Mouse (Mus musculus) frontal cortex, postnatal 36 days (tissue): ENCODE results near the gene Ubr2.

Experiments used
- DNase-seq, 2 experiments: peaks; one replicate each; pipeline ENCODE4 v3.0.0; 2022; ENCODE audit warnings: low spot score in 2 of 2

Ubr2 gene

DNA sequence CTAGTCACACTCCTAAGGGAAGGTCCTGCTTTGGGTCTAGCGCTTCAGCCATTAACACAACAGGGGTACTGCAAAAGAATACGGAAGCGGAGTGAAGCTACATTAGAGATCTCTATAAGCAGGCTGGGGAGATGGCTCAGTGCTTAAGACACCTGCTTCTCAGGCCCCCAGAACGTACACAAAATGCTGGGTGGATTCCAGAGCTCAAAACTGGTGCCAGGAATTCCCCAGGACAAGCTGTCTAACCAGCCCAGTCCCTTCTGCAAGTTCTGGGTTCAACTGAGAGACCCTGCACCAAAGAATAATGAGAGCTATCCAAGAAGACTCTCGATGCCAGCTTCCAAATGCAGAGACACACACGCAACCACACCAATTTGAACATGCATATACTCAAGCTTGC is 128.6 kb downstream of the Ubr2 start:
- no peak for DNase-seq

DNA sequence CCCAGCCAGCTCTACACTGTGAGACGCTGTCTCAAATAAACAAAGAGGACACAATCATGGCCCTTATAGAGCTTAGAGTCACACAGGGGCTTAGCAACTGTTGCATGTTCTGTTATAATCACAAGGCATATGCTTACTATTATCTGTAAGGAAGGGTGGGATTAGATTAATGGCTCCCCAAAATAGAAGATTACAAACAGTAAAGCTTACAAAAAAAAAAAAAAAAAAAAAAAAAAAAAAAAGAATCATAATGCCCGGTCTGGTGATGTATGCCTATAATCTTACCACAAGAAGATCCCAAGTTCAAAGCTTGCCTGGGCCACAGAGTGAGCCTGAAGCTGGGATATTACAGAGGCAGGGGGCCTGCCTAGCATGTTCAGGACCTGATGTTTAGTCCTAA is 130.0 kb downstream of the Ubr2 start:
- no peak for DNase-seq

DNA sequence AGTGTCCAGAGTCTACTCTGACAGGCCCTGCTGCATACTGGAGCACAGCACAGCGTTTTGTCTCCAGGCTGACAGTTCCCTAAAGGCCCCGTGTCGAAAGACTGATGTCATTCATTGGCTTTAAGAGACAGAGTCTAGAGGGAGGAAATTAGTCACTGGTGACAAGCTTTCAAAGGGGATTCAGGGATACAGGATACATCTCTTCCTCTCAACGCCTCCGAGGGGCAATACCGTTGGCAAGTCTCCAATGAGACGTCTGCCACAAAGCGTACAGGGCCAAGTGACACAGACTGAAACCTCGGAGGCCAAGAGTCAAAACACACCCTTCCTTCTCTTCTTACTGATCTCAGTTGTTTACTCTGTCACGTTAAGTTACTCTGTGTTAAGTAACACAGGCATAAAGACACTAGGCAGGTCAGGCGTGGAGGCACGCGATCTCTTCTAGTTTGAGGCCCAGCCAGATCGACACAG is 130.5 kb downstream of the Ubr2 start:
- no peak for DNase-seq
